Mouse (Mus musculus) kidney, postnatal 0 days (tissue): Measurements from ENCODE around the gene Olfr95. TPM values are rescaled to one million over a fixed set of nuclear protein-coding genes. Genes with fewer than 3 reads are reported as not detected.
A peak's percentile ranks its signal among the peaks of the same experiment; 100 is the strongest.

ENCODE experiments used
- ATAC-seq: fragments of 200-750 bp; cut with Nextera tagmentation; replicated peaks from 2 replicates; pipeline ENCODE4 v1.8.0; 2017; ENCODE audit warnings: low read depth, moderate number of reproducible peaks, moderate TSS enrichment, moderate library complexity; ENCODE audit not compliant: low FRiP score
- DNase-seq: peaks from one replicate; pipeline ENCODE4 v3.0.0-alpha.2; 2016; ENCODE audit warnings: low spot score
- H3K27ac ChIP-seq: fragments of 300-500 bp; sonication (generic); 2 replicates; pipeline ENCODE4 v1.5.1; 2014; ENCODE audit warnings: mild to moderate bottlenecking
- H3K27me3 ChIP-seq: fragments of 300-500 bp; sonication (generic); 2 replicates; pipeline ENCODE4 v1.6.1; 2014; ENCODE audit warnings: low read length, mixed read lengths; ENCODE audit not compliant: insufficient read depth
- H3K36me3 ChIP-seq: fragments of 300-500 bp; sonication (generic); 2 replicates; pipeline ENCODE4 v1.6.1; 2014; ENCODE audit warnings: low read length, mixed read lengths; ENCODE audit not compliant: insufficient read depth
- H3K4me1 ChIP-seq: fragments of 300-500 bp; sonication (generic); replicated peaks from 2 replicates; pipeline ENCODE4 v1.6.1; 2014; ENCODE audit warnings: antibody characterized with exemption, low read length, mixed read lengths; ENCODE audit not compliant: insufficient read depth
- H3K4me2 ChIP-seq: fragments of 300-500 bp; sonication (generic); 2 replicates; pipeline ENCODE4 v1.6.1; 2014; ENCODE audit warnings: mild to moderate bottlenecking, low read length, moderate library complexity, mixed read lengths
- H3K4me3 ChIP-seq: fragments of 300-500 bp; sonication (generic); replicated peaks from 2 replicates; pipeline ENCODE4 v1.5.1; 2014; ENCODE audit warnings: low read depth, low read length
- H3K9ac ChIP-seq: fragments of 300-500 bp; sonication (generic); 2 replicates; pipeline ENCODE4 v1.6.1; 2014; ENCODE audit warnings: low read depth, low read length
- H3K9me3 ChIP-seq: fragments of 300-500 bp; sonication (generic); replicated peaks from 2 replicates; pipeline ENCODE4 v1.6.1; 2016; ENCODE audit warnings: low read length, inconsistent platforms, mixed read lengths
- CTCF ChIP-seq: IDR thresholded peaks from 2 replicates; pipeline ENCODE4 v1.5.1; 2016; ENCODE audit warnings: antibody characterized with exemption, low read depth, mild to moderate bottlenecking, moderate library complexity
- WGBS: fragments of 180-500 bp; shearing (Covaris S2); extraction: QIAGEN DNeasy Blood & Tissue Kit; methylation state at CpG from one replicate; pipeline ENCODE4 v1.1.7; 2014; 5-methylcytosine and 5-hydroxymethylcytosine counted together
- polyA plus RNA-seq: library from polyadenylated mRNA; unstranded; fragments of >200 nt; fragmentation: Nextera tagmentation; extraction: Ambion mirVana; gene quantifications from 2 replicates; pipeline ENCODE4 v1.2.1, GENCODE M21; 2015

Gene Olfr95
- polyA plus RNA-seq, 1 experiment from 2014 or later: not detected

DNA sequence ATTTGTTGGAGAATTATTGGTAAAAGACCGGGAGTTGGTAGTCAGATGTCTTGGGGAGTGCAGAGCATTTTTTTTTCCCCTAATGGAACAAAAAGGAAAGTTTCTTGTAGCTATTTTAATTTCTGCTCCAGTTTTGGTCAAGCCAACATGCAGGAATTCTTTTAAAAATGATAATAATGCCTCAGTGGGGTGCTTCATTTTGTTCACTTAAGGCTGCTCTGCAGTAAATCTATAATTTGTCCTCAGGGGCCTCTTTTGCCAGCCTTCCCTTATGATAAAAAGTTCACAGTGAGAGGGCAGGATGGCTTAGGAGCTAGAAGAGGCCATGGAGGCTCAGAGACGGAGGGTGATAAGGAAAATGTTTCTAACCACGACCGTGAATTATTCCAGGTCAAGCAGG lies 6.9 kb upstream of the Olfr95 start, which contains the start of gene Olfr96:
TSS of gene Olfr96 (plus strand) at position 301 of the 400 bp plus-strand sequence.
- H3K4me2 ChIP-seq: no peak within 1 kb of the TSS
- no peaks in the 10 kb centered on the region for H3K4me1 ChIP-seq
- 65% methylated on average over 4 of the region's 4 CpGs for WGBS
- no peak within 1 kb of the TSS for H3K27ac ChIP-seq
- no peaks in the 10 kb centered on the region for H3K27me3 ChIP-seq
- no peak within 1 kb of the TSS for H3K9ac ChIP-seq
- H3K4me3 ChIP-seq: no peak within 1 kb of the TSS
- no peak for DNase-seq
- TF ChIP-seq CTCF: no peak
- ATAC-seq: no peak
- no peaks in the 10 kb centered on the region for H3K9me3 ChIP-seq
- H3K36me3 ChIP-seq: no peaks in the 10 kb centered on the region

DNA sequence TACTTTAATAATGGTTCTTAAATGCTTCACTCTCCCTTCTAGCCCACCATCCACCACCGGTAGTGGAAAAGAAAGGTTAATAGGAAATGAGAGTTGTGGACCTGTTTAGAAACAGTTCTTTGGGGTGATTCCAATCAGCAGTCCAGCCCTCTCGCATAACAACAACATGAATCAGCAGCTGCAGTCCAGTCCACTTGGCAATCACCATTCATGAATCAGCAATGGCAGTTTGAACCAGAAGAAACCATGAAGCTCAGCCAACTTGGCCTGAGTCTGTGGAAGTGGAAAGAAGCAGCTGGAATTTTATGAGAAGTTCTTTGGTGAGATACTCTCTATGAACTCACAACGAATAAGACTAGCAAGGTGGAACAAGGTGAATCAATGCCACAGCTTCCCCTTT lies 5.6 kb upstream of the Olfr95 start:
- no peak overlapping the region for H3K27ac ChIP-seq
- H3K9me3 ChIP-seq: no peaks in the 10 kb centered on the region
- H3K36me3 ChIP-seq: no peaks in the 10 kb centered on the region
- no peak overlapping the region for H3K9ac ChIP-seq
- no peaks in the 10 kb centered on the region for H3K4me1 ChIP-seq
- ATAC-seq: no peak
- WGBS: 80% methylated on average over 3 of the region's 3 CpGs
- H3K27me3 ChIP-seq: no peaks in the 10 kb centered on the region
- H3K4me3 ChIP-seq: no peak overlapping the region
- TF ChIP-seq CTCF: no peak
- H3K4me2 ChIP-seq: no peak overlapping the region
- no peak for DNase-seq

DNA sequence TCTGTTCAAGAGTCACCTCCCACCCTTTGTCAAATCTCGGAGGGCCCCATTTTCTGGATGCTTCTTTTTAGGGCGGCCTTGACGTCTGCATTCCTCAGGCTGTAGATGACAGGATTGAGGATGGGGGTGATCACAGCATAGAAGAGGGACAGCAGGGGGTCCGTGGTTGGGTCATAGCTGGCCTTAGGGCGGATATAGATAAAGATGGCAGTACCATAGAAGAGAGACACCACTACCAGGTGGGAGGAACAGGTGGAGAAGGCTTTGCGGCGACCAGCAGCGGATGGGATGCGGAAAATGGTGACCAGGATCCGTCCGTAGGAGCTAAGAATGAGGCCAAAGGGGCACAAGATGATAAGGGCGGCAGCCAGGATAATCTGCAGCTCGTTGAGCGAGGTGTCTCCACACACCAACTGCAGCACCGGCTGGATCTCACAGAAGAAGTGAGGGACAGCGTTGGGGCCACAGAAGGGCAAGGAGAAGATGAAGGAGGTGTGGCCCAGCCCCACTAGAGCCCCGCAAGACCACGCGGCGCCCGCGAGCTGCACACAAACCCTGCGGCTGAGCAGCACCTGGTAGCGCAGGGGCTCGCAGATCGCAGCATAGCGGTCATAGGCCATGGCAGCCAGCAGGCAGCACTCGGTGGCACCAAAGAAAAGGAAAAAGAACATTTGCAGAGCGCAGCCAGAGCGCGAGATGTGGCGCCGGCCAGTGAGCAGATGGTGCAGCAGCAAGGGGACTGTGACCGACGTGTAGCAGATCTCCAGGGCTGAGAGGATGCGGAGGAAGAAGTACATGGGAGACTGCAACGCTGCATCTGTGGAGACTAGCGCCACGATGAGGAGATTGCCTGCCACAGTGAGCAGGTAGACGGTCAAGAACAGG lies 1.8 kb downstream of the Olfr95 start:
- no peak overlapping the region for H3K4me3 ChIP-seq

DNA sequence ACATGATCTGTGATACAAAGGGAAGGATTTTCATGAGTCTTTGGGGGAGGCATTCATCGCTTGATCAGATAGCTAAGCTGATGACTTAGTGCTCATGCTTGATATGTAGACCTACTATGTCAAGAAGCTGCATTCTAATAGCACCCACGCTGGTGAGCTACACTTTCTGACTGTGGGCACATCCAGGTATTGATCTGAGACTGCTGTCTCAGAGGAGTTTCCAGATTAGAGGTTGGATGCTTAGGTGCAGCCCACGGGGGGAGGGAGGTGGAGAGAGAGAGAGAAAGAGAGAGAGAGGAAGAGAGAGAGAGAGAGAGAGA lies 9.0 kb downstream of the Olfr95 start:
- Histone ChIP-seq H3K4me2 (no peak overlapping the region), H3K27me3 (0 out of 2 replicates have a peak, but pooled peaks cover 6% of the 10 kb centered on the region), H3K9me3 (no peaks in the 10 kb centered on the region), H3K27ac (no peak overlapping the region), H3K36me3 (no peaks in the 10 kb centered on the region), H3K4me3 (no peak overlapping the region), H3K9ac (no peak overlapping the region), H3K4me1 (no peaks in the 10 kb centered on the region)
- DNase-seq (no peak), ATAC-seq (no peak)
- no peak for TF ChIP-seq CTCF
- 25% methylated on average over 3 of the region's 3 CpGs for WGBS

More for the DNA sequence above, 1.8 kb downstream of the Olfr95 start:
- Histone ChIP-seq H3K27me3 (peaks cover 10% of the 10 kb centered on the region), H3K27ac (no peak overlapping the region), H3K4me1 (no peaks in the 10 kb centered on the region), H3K4me2 (no peak overlapping the region), H3K36me3 (no peaks in the 10 kb centered on the region), H3K9me3 (no peaks in the 10 kb centered on the region), H3K9ac (no peak overlapping the region)
- ATAC-seq: no peak
- no peak for TF ChIP-seq CTCF
- no peak for DNase-seq
- WGBS: 23% methylated on average over 40 of the region's 40 CpGs

- Histone ChIP-seq H3K9ac (no peak overlapping the region), H3K36me3 (no peaks in the 10 kb centered on the region), H3K9me3 (no peaks in the 10 kb centered on the region), H3K4me1 (no peaks in the 10 kb centered on the region), H3K4me2 (no peak overlapping the region), H3K27me3 (peaks cover 6% of the 10 kb centered on the region; the same call in 1 of the 2 replicates), H3K27ac (no peak overlapping the region), H3K4me3 (no peak overlapping the region)
- DNase-seq (peak; percentile 86), ATAC-seq (peak; percentile 81)
- peak; percentile 100 for TF ChIP-seq CTCF
- under 1% methylated on average over 4 of the region's 4 CpGs for WGBS
Measured at GRCm38 (mm10) chr17:37203206-37203916, 9.6 kb downstream of the Olfr95 start.

DNA sequence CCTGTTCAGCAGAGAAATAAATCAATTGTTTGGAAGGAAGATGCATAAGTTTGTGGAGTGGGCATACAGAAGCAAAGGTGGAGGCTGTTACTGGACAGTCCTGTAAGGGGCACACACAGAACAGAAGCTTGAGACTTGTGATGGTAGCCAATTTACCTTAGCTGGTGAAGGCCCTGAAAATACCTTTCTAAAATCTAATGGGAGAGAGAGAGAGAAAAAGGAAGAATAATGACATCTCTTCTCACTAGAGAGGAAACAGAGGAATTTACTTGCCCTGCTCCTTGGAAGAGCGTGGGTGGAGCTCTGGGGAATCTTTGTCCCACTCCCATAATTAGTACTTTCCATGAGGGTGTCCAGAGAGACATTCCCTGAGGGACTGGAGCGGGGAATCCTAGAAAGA lies 12.0 kb downstream of the Olfr95 start, which contains the start of gene Olfr94:
TSS of gene Olfr94 (minus strand) at position 101 of the 400 bp plus-strand sequence.
- peaks cover 22% of the 10 kb centered on the region for H3K27me3 ChIP-seq
- no peak for ATAC-seq
- H3K9ac ChIP-seq: no peak within 1 kb of the TSS
- no peaks in the 10 kb centered on the region for H3K4me1 ChIP-seq
- H3K4me2 ChIP-seq: no peak within 1 kb of the TSS
- no peak for DNase-seq
- no peak for TF ChIP-seq CTCF
- H3K9me3 ChIP-seq: no peaks in the 10 kb centered on the region
- 70% methylated on average over 2 of the region's 2 CpGs for WGBS
- H3K4me3 ChIP-seq: no peak within 1 kb of the TSS
- no peaks in the 10 kb centered on the region for H3K36me3 ChIP-seq
- H3K27ac ChIP-seq: no peak within 1 kb of the TSS
